Mouse (Mus musculus): ENCODE results near the gene Mast1.

GRCm38 (mm10) chr8:84976031-84976762 is 39.0 kb upstream of the Mast1 start:
- no peak for TF ChIP-seq CTCF (conservative IDR thresholded peaks at IDR 0.05; ENCODE audit: low read length)
- no peak for TF ChIP-seq POU5F1 (IDR thresholded peaks at IDR 0.05; ENCODE audit: borderline replicate concordance, low read length)

Measured in E14TG2a.4 (cell line).